Mouse (Mus musculus): ENCODE data around the gene Krt7.

Gene Krt7

DNA sequence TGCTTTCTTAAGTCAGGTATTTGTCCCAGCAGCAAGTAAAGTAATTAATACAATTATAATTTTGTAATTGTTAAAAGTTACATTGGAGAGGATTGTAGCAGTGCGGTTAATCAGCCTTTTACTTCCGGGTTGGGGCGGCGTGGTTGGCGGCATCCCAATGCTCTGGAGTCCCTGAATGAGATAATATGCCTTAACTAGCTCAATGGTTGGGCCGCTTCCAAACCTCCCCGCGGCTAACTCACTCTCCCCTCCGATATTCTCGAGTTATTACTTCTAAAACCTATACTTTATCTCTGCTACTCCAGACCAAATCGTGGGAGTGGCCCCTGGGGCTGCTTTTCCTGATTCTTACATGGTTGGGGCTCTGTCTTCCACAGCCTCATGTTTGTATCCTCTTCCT, 35.7 kb downstream of the Krt7 start:
- no peak for DNase-seq (ENCODE audit: low read depth)

DNA sequence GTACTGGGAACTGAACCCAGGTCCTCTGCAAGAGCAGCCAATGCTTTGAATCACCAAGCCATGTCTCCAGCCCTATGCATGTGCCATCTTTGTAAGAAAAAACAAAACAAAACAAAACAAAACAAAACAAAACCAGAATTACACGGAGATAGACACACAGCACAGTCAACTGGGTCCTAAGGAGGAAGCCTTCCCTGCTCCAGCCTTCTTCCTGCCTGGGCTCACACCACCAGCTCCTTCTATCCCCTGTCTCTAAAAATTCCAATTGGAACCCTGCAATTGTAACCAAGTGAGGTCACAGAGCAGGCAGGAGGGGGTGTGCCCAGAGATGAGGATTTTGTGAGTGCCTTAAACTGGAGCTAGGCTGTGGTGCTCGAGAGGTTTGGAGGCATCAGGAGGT, 36.6 kb downstream of the Krt7 start, which contains the start of gene Krt88:
Gene Krt88 (plus strand): TSS at position 301 of the 400 bp plus-strand sequence.
- DNase-seq (ENCODE audit: low read depth) = no peak

DNA sequence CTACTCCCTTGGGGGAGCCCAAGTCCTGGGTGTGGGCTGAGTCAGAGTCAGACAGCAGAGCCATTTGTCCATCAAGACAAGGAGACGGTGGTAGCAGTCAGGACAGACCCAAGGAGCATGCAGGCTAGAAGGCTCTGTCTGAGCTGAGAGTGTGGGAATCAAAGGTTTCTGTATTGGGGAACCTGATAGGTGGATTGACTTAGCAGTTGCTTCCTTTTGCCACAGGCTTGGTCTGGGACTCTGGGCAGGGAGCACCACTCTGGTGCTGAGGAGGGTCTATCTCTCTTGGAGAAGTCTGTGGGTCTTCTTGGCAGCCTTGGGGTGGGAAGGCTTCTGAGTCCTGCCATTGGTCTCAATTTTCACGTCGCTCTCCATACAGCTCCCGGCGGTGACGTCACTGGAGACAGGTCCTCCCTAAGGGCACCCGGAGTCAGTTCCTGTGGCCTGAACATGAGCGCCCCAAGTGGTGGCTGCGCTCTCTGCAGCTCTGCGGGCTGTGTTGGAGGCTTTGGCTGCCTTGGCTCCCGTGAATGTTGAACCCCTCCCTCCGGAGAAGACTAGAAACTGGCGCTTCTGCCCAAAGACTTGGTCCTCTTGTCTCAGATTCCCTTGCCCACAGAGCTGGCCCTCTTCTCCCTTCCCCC, 42.4 kb downstream of the Krt7 start:
- peak; percentile 28 for DNase-seq (ENCODE audit: low read depth)

GRCm38 (mm10) chr15:101454774-101455173, 43.9 kb downstream of the Krt7 start:
- DNase-seq (ENCODE audit: low read depth) = no peak

- DNase-seq (ENCODE audit: low read depth) = no peak
These were observed 44.4 kb downstream of the Krt7 start for GRCm38 (mm10) chr15:101455292-101455691.

DNA sequence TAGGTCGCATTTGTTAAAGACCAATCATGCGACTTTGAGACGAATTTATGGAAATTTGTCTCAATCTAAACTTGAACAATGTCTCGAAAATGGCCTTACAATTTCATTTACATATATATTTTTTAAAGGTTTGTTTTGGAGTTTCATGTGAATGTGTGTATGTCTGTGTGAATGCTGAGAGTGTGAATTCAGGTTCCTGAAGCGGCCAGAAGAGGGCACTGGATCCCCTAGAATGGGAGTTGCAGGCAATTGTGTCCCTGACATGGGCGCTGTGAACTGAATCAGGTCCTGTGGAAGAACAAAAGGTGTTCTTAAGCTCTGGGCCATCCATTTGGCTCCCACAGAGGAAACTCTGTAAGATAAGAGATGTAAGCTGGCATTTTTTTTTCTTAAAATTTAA, 45.0 kb downstream of the Krt7 start:
- DNase-seq (ENCODE audit: low read depth) = no peak

DNA sequence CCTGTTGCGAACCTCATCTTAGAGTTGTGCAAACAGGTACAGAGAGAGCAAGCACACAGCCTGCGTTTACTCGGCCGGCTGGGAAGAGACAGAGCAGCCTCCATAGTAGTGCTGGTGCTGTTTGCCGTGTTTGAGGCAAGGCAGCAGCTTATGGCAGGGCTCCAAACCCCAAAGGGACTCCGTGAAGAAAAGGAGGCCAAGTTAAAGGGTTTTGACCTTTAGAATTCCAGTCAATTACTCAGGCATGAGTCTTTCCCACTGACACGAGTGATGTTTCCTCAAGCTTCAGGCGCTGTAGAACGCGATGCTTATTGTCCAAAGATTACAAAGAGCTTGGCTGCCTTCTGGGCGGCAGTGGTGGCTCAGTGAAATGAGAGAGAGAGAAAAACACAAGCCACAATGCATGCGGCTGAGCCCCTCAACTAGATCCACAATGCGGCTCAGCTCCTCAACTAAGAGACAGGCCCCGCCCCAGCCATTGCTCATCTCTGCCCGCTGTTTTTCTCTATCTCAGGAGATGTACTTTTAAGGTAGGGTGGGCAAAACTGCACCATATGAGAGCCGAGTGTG, 47.6 kb downstream of the Krt7 start:
- DNase-seq (ENCODE audit: low read depth) = no peak

DNA sequence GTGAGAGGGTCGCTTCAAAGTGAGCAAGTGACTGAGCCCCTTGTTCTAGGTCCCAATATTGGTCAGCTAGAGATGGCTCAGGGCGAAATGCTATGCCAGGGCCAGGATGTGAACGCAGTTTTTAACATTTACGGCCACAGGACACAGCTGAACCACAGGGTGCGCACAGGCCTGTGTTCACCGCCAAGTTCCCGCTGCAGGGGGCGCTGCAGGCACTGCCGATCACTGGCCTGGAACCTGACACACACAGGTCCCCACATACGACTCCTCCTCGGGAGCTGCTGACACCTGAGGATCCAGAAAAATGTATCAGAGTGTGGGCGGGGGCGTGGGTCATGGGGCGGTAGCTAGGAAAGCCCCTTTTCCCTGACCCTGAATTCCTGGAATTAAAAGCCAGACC, 48.4 kb downstream of the Krt7 start:
- no peak for DNase-seq (ENCODE audit: low read depth)

DNA sequence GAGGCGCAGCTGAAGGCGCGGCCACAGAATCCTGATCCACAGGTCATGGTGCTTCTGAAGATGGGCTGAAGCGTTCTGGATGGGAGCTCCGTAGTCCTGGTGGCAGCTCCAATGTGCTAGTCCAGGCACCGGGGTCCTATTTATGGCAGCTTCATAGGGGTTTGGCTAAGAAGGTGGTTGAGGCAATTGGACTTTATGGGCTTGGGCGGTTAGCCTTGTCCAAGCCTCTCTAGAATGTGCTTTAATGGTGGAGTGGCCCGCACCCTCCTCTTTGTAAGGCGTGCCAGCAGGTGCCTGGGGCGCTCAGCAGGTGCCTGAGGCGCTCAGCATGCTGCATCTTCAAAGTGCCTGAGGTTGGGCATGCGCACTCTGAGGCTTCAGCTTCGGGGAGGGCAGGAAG, 52.8 kb downstream of the Krt7 start, which contains the start of gene Krt81:
Gene Krt81 (minus strand): TSS at position 101 of the 400 bp plus-strand sequence.
- DNase-seq (ENCODE audit: low read depth) = no peak

DNA sequence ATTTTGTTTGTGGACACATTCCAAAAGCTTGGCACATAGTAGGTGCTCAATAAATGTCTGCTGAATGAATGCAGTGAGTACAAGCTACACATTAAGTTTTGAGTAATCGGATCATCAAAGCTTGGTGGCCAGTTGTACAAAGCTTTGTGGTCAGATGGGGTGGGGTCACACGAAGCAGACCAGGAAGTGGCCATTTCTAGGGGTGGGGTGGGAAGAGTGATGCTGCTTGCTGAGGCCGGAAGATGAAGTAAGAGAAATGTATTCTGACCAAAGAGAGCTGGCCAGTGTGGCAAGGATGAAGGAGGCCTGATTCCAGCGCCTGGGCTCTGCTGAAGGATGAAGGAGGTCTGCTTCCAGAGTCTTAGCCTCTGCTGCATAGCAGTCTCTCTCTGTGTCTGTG, 58.2 kb downstream of the Krt7 start:
- DNase-seq (ENCODE audit: low read depth) = no peak

- no peak for DNase-seq (ENCODE audit: low read depth)
These were observed 62.2 kb downstream of the Krt7 start, which contains the start of gene Krt86 for GRCm38 (mm10) chr15:101472952-101473528. TSS of gene Krt86 (plus strand) at chr15:101473478.

GRCm38 (mm10) chr15:101479007-101479665, 68.3 kb downstream of the Krt7 start:
- DNase-seq (ENCODE audit: low read depth) = peak; percentile 33

- DNase-seq (ENCODE audit: low read depth) = no peak
These were observed 68.8 kb downstream of the Krt7 start for GRCm38 (mm10) chr15:101479666-101480060.

All from naive thymus-derived CD4-positive, alpha-beta T cell, adult 2 months (primary cell).